Mouse (Mus musculus) heart, adult 2 months (tissue): ENCODE results near the gene Col9a1. TPM values are rescaled to one million over a fixed set of nuclear protein-coding genes. Genes with fewer than 3 reads are reported as not detected.

Experiments
- DNase-seq, 2 experiments: peaks; one replicate each; pipeline ENCODE4 v3.0.0; 2021
- H3K27ac ChIP-seq: fragments of 200-600 bp; 2 replicates; pipeline ENCODE4 v1.8.1; 2022
- H3K27me3 ChIP-seq: fragments of 200-500 bp; 2 replicates; pipeline ENCODE4 v1.6.1; 2012; ENCODE audit warnings: mild to moderate bottlenecking, low read length, inconsistent platforms, mixed read lengths; ENCODE audit not compliant: control insufficient read depth, insufficient read depth
- H3K36me3 ChIP-seq: fragments of 200-500 bp; 2 replicates; pipeline ENCODE4 v1.6.1; 2012; ENCODE audit warnings: low read length, inconsistent platforms; ENCODE audit not compliant: control insufficient read depth, insufficient read depth
- H3K4me1 ChIP-seq: fragments of 200-500 bp; 2 replicates; pipeline ENCODE4 v1.6.1; 2011; ENCODE audit warnings: low read length; ENCODE audit not compliant: control insufficient read depth, insufficient read depth
- H3K4me3 ChIP-seq: fragments of 200-600 bp; 2 replicates; pipeline ENCODE4 v1.8.1; 2022
- H3K79me2 ChIP-seq: fragments of 200-500 bp; replicated peaks from 2 replicates; pipeline ENCODE4 v1.6.1; 2012; ENCODE audit warnings: mild to moderate bottlenecking, inconsistent platforms, low read length, moderate library complexity, mixed read lengths; ENCODE audit not compliant: control insufficient read depth, insufficient read depth
- H3K9ac ChIP-seq: fragments of 200-500 bp; 2 replicates; pipeline ENCODE4 v1.6.1; 2012; ENCODE audit warnings: low read depth, mild to moderate bottlenecking, control low read depth, inconsistent platforms, low read length, mixed read lengths
- CTCF ChIP-seq: fragments of 200-600 bp; IDR thresholded peaks from 2 replicates; pipeline ENCODE4 v1.8.1; 2022; ENCODE audit warnings: antibody characterized with exemption, mild to moderate bottlenecking, moderate library complexity
- EP300 ChIP-seq: fragments of 200-500 bp; IDR thresholded peaks from 2 replicates; pipeline ENCODE4 v1.6.1; 2011; ENCODE audit warnings: low read depth, low read length, control low read depth; ENCODE audit not compliant: insufficient read depth
- POLR2A ChIP-seq: fragments of 200-500 bp; IDR thresholded peaks from 2 replicates; pipeline ENCODE4 v1.6.1; 2011; ENCODE audit warnings: mild to moderate bottlenecking, low read depth, low read length, control low read depth; ENCODE audit not compliant: insufficient read depth
- WGBS: fragments of 180-500 bp; shearing (Covaris S2); methylation state at CpG from one replicate; pipeline ENCODE4 v1.1.7; 2018; 5-methylcytosine and 5-hydroxymethylcytosine counted together
- intact Hi-C: fragments of 180-260 bp; cut with DNase I; formaldehyde crosslinking; loops from one replicate; pipeline ENCODE4 v1.15.1; 2025
- polyA plus RNA-seq: library from polyadenylated mRNA; depleted of rRNA; stranded (reverse); fragments of >200 nt; gene quantifications from 2 replicates; pipeline ENCODE4 v1.2.3, GENCODE M21; 2012
- total RNA-seq, 2 experiments: library from RNA; stranded (reverse); gene quantifications; 2 replicates each; pipeline ENCODE4 v1.2.3; 2021

The Col9a1 gene
- total and polyA plus RNA-seq, 3 experiments: 0.05 to 0.10 TPM; not detected in 1

DNA sequence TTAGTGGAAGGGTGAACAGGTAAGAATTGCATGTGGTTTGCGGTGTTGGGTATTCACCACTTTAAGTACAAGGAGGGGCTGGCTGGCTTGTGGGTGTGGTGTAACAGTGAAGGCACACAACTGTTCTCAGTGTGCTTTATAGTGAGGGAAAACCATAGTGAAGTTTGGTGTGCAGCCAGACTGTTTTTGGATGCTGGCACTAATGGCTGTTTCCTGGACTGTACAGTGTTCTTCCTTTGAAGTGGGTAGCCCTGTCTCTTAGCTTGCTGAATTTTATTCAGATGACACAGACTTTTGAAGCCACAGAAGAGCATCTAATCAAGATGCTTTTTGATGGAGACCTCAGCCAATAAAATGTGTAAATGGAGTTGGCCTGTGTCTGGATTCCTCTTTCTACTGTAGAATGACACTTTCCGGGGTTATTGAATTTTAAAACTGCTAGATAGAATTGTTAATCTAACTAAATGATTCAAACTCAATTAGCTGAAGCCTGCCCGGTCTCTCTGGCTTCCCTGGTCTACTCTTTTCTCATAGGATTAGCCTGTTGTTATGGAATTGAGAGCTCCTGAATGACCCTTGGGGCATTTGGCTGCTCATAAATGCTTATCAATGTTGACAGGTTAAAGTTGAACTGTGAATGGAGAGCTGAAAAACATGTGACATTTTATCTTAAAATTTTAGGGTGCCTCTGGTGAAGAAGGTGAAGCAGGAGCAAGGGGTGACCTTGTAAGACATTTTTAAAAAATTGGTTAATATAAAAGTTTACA lies 54.3 kb downstream of the Col9a1 start:
- 67% methylated on average over 3 of the region's 3 CpGs for WGBS
- H3K9ac ChIP-seq: no peak overlapping the region
- TF ChIP-seq CTCF (no peak), POLR2A (no peak), EP300 (no peak)
- H3K79me2 ChIP-seq: no peaks in the 10 kb centered on the region
- no peak for DNase-seq
- no peaks in the 10 kb centered on the region for H3K4me1 ChIP-seq
- no peak overlapping the region for H3K4me3 ChIP-seq
- intact Hi-C loops: no loop called here
- no peaks in the 10 kb centered on the region for H3K36me3 ChIP-seq
- no peaks in the 10 kb centered on the region for H3K27me3 ChIP-seq
- H3K27ac ChIP-seq: no peak overlapping the region

DNA sequence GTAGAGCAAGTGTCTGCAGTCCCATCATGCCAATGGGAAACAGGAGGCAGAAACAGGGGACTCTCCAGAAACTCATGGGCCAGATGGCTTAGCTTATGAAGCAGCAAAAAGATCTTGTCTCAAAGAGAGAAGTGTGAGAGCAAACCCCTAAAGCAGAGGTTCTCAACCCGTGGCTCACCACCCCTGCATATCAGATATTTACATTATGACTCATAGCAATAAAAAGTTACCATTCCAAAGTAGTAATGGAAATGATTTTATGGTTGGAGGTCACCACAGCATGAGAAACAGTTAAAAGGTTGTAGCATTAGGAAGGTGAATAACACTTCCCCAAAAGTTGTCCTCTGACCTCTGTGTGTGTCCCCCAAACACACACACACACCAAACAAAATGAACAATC lies 58.9 kb downstream of the Col9a1 start:
- no peak overlapping the region for H3K27ac ChIP-seq
- H3K79me2 ChIP-seq: no peaks in the 10 kb centered on the region
- WGBS: 28% methylated on average over 1 of the region's 1 CpGs
- intact Hi-C loops: no loop called here
- no peaks in the 10 kb centered on the region for H3K4me1 ChIP-seq
- no peaks in the 10 kb centered on the region for H3K36me3 ChIP-seq
- no peak for DNase-seq
- TF ChIP-seq EP300: no peak
- TF ChIP-seq CTCF: no peak
- no peak for TF ChIP-seq POLR2A
- no peak overlapping the region for H3K9ac ChIP-seq
- no peak overlapping the region for H3K4me3 ChIP-seq
- H3K27me3 ChIP-seq: no peaks in the 10 kb centered on the region

DNA sequence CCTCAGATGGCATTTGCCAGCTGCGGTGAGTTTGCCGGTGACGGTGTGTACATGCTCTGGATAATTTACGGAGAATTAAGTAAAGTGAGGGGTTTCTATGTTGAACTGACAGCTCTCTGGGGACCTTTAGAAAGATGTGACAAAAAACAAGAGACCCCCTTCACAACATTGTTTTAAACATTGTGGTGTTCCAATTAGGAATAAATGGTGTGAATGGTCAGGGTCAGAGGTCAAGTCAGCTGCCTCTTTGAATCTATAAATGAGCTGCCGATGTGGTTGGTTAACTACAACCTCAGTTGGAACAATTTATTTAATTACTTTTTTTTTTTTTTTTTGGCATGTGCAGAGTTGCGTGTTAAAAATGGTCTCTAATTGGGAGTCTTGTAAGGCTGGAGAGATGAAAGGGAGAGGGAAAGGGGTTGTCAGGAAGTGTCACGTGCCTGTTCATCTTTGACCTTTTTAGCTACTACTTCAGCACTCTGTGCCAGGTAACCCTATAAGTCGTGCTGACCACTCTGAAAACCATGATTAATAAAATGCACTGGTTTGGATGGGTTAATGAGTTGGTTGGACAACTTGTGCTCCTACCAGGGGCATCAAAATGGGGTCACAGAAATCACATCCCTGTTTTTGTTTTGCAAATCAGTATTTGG lies 62.8 kb downstream of the Col9a1 start:
- no peak for DNase-seq
- Histone ChIP-seq H3K79me2 (no peaks in the 10 kb centered on the region), H3K4me3 (no peak overlapping the region), H3K9ac (no peak overlapping the region), H3K4me1 (no peaks in the 10 kb centered on the region), H3K27me3 (no peaks in the 10 kb centered on the region), H3K27ac (no peak overlapping the region), H3K36me3 (no peaks in the 10 kb centered on the region)
- 85% methylated on average over 8 of the region's 8 CpGs for WGBS
- TF ChIP-seq EP300: no peak
- TF ChIP-seq POLR2A: no peak
- intact Hi-C loops: no loop called here

DNA sequence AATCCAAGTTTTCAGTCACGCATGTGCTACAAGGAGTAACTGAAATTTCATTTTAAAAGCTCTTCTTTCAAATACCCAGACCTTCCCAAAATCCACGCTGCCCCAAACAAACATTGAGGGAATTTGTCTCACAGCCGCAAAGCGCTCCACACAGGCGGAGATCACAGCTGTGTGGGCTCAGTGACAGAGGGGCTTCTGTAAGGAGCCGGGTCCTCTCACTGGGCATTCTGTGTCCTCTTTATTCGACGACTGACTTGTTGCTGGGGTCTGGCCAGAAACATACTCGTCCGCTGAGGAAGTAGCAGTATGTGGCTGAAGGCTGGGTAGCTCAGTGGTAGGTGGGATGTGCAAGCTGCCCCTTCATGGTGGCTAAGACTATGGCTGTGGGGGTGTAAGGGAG lies 67.5 kb downstream of the Col9a1 start:
- Histone ChIP-seq H3K79me2 (no peaks in the 10 kb centered on the region), H3K4me1 (no peaks in the 10 kb centered on the region), H3K4me3 (no peak overlapping the region), H3K36me3 (no peaks in the 10 kb centered on the region), H3K27me3 (no peaks in the 10 kb centered on the region), H3K27ac (no peak overlapping the region), H3K9ac (no peak overlapping the region)
- 87% methylated on average over 10 of the region's 10 CpGs for WGBS
- TF ChIP-seq POLR2A: no peak
- TF ChIP-seq CTCF: no peak
- DNase-seq: no peak
- intact Hi-C loops: loop anchor here (5.0 kb wide), 2 partner anchors 108 to 418 kb away; no protein-coding TSS in a partner anchor

DNA sequence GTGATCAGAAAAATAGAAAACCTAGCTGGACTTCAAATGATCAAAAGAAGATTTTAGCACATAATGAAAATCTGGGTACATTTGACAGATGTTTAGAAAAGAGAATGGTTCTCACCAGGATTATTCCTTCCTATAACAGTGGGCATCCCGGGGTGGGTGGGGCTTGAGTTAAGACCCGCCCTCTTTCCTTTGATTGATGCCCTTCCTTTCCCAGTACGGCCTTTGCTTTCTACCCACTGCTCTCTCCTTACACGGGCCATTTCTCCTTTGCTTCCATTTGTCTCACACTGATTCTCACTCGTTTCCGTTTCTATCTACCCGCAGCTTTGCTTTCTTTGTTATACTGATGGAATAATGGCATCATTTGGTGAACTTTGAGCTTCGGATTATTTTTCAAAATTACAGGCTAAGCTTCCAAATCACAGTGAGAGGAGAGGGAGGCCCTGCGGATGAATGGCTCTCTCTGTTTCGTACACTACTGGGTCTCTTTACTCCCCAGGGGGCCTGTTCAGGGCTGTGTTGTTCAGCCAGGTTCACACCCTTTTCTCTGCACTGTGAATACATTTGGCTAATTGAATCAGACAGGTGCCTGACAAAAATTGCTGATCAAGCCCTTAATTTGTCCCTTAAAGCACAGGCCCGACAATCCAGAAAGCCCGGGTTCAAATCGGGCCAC lies 68.4 kb downstream of the Col9a1 start:
- DNase-seq: no peak
- Histone ChIP-seq H3K4me1 (no peaks in the 10 kb centered on the region), H3K79me2 (no peaks in the 10 kb centered on the region), H3K9ac (no peak overlapping the region), H3K27me3 (no peaks in the 10 kb centered on the region), H3K36me3 (no peaks in the 10 kb centered on the region), H3K4me3 (no peak overlapping the region), H3K27ac (no peak overlapping the region)
- WGBS: 73% methylated on average over 13 of the region's 13 CpGs
- intact Hi-C loops: loop anchor here (5.0 kb wide), 2 partner anchors 109 to 419 kb away; no protein-coding TSS in a partner anchor
- TF ChIP-seq EP300 (no peak), POLR2A (no peak), CTCF (no peak)
